ENCODE assay signal across 8 mouse cellular contexts in genomic region chr11:74637486-74637885, GRCm38 (mm10). TPM values are rescaled to one million over a fixed set of nuclear protein-coding genes. Genes with fewer than 3 reads are reported as not detected.
DNase-seq lines count a peak whose midpoint lies in the region; ATAC-seq and TF ChIP-seq lines count a peak whose summit lies in the region.

No protein-coding gene starts in this region.

- H3K4me3 ChIP-seq in heart, adult 2 months, result peak overlapping the region; percentile 83
- H3K4me3 ChIP-seq in CH12.LX (replicated peaks in 1 of 3; ENCODE audit: low read depth in 2 of 3, low read length in 2 of 3, poor library complexity in 1 of 3), result peak overlapping the region in 2 of 3 experiments; percentile 45 to 64
- peak overlapping the region; percentile 66 for H3K4me3 ChIP-seq in forebrain, embryonic 14.5 days (ENCODE audit: low read depth, low read length)
- peak overlapping the region; percentile 64 for H3K4me3 ChIP-seq in liver, embryonic 15.5 days (replicated peaks)

- TF ChIP-seq CTCF in heart, adult 2 months (IDR thresholded peaks at IDR 0.05), result no peak
- TF ChIP-seq CTCF in CH12.LX (conservative IDR thresholded peaks at IDR 0.05 in 1 of 2, IDR thresholded peaks at IDR 0.05 in 1 of 2; ENCODE audit: low read depth in 2 of 2, low read length in 2 of 2), result no peak

- peak in 1 of 2 experiments; percentile 12 for DNase-seq in heart, adult 2 months
- DNase-seq in heart, postnatal 25 days (ENCODE audit: low spot score), result no peak
- DNase-seq in CH12.LX (ENCODE audit: extremely low read depth) (no peak), MN1 (ENCODE audit: low spot score) (no peak)
- no peak for DNase-seq in forebrain, embryonic 14.5 days (ENCODE audit: low spot score)
- no peak for DNase-seq in retina, postnatal 1 day

- H3K36me3 ChIP-seq in heart, adult 2 months (ENCODE audit: control insufficient read depth, insufficient read depth, low read length), result no peaks in the 10 kb centered on the region
- no peaks in the 10 kb centered on the region for H3K36me3 ChIP-seq in CH12.LX (replicated peaks in 1 of 2; ENCODE audit: control insufficient read depth in 1 of 2, insufficient read depth in 1 of 2, low read length in 1 of 2)
- H3K36me3 ChIP-seq in forebrain, embryonic 14.5 days (ENCODE audit: control insufficient read depth, insufficient read depth, low read length), result no peaks in the 10 kb centered on the region
- H3K36me3 ChIP-seq in liver, embryonic 15.5 days (replicated peaks), result peaks cover 62% of the 10 kb centered on the region

- dilution Hi-C loops in CH12.LX (cut with MboI; ENCODE audit: extremely low pct_ligation_motif_present, extremely low pct_unique_long_range_greater_than_20kb, low sequenced_read_pairs), result no loop called here

- intact Hi-C loops in heart, adult 2 months (cut with DNase I), result no loop called here
- intact Hi-C loops in heart, postnatal 25 days (cut with DNase I), result loop anchor here (5.0 kb wide), 1 partner anchor 205 kb away; no protein-coding TSS in a partner anchor

- no peaks in the 10 kb centered on the region for H3K27me3 ChIP-seq in heart, adult 2 months (ENCODE audit: control insufficient read depth, insufficient read depth, low read length)
- H3K27me3 ChIP-seq in CH12.LX (replicated peaks), result peaks cover 70% of the 10 kb centered on the region
- H3K27me3 ChIP-seq in forebrain, embryonic 14.5 days (replicated peaks; ENCODE audit: control insufficient read depth, insufficient read depth, low read length), result no peaks in the 10 kb centered on the region
- H3K27me3 ChIP-seq in liver, embryonic 15.5 days, result peaks cover 77% of the 10 kb centered on the region

- peak overlapping the region; percentile 79 for H3K4me2 ChIP-seq in CH12.LX (ENCODE audit: insufficient read depth, low read depth, poor library complexity, severe bottlenecking)
- H3K4me2 ChIP-seq in forebrain, embryonic 14.5 days (ENCODE audit: low read length), result peak overlapping the region; percentile 93
- H3K4me2 ChIP-seq in liver, embryonic 15.5 days, result peak overlapping the region; percentile 73

- H3K27ac ChIP-seq in heart, adult 2 months, result peak overlapping the region; percentile 84
- H3K27ac ChIP-seq in CH12.LX (ENCODE audit: insufficient read depth, low read depth), result no peak overlapping the region
- H3K27ac ChIP-seq in forebrain, embryonic 14.5 days (ENCODE audit: low read depth, low read length), result peak overlapping the region; percentile 87
- H3K27ac ChIP-seq in liver, embryonic 15.5 days (replicated peaks), result no peak overlapping the region

- no peak; the same call in 1 of the 2 replicates for ATAC-seq in forebrain, embryonic 14.5 days
- no peak for ATAC-seq in liver, embryonic 15.5 days (ENCODE audit: insufficient read depth)
- ATAC-seq in monocyte, adult 5-6 weeks (replicated peaks; ENCODE audit: insufficient number of reproducible peaks, low FRiP score, low TSS enrichment, poor library complexity, severe bottlenecking), result no peak

- peaks cover 10% of the 10 kb centered on the region for H3K4me1 ChIP-seq in heart, adult 2 months (ENCODE audit: control insufficient read depth, insufficient read depth, low read length)
- H3K4me1 ChIP-seq in CH12.LX (ENCODE audit: control insufficient read depth in 1 of 2, insufficient read depth in 2 of 2), result peaks cover 10 to 28% of the 10 kb centered on the region in 2 experiments
- peaks cover 13% of the 10 kb centered on the region for H3K4me1 ChIP-seq in forebrain, embryonic 14.5 days (ENCODE audit: control insufficient read depth, insufficient read depth, low read length)
- H3K4me1 ChIP-seq in liver, embryonic 15.5 days (replicated peaks), result peaks cover 28% of the 10 kb centered on the region

- 20% methylated on average over 8 of the region's 8 CpGs for WGBS in heart, adult 2 months
- WGBS in forebrain, embryonic 14.5 days, result 19% methylated on average over 8 of the region's 8 CpGs
- 33% methylated on average over 8 of the region's 8 CpGs for WGBS in liver, embryonic 15.5 days (ENCODE audit: insufficient replicate concordance)

- no peak for TF ChIP-seq POLR2A in heart, adult 2 months (IDR thresholded peaks at IDR 0.05; ENCODE audit: insufficient read depth, low read depth, low read length)
- TF ChIP-seq POLR2A in CH12.LX (IDR thresholded peaks at IDR 0.05; ENCODE audit: low read depth, low read length), result no peak

- TF ChIP-seq RAD21 in CH12.LX (IDR thresholded peaks at IDR 0.05; ENCODE audit: low read depth, low read length), result no peak

- TF ChIP-seq EP300 in heart, adult 2 months (IDR thresholded peaks at IDR 0.05; ENCODE audit: insufficient read depth, low read depth, low read length), result no peak
- TF ChIP-seq EP300 in CH12.LX (IDR thresholded peaks at IDR 0.05; ENCODE audit: low read length), result no peak

- H3K9me3 ChIP-seq in CH12.LX (replicated peaks; ENCODE audit: low read length), result no peaks in the 10 kb centered on the region
- no peaks in the 10 kb centered on the region for H3K9me3 ChIP-seq in forebrain, embryonic 14.5 days (replicated peaks; ENCODE audit: control insufficient read depth, low read length)
- no peaks in the 10 kb centered on the region for H3K9me3 ChIP-seq in liver, embryonic 15.5 days (replicated peaks)

- H3K79me2 ChIP-seq in heart, adult 2 months (replicated peaks; ENCODE audit: control insufficient read depth, insufficient read depth, low read length), result no peaks in the 10 kb centered on the region
- no peaks in the 10 kb centered on the region for H3K79me2 ChIP-seq in CH12.LX (replicated peaks; ENCODE audit: control insufficient read depth, extremely low read depth, insufficient read depth, poor library complexity, severe bottlenecking)

- in situ Hi-C loops in CH12.LX (cut with MboI; ENCODE audit: low pct_ligation_motif_present, low pct_unique_long_range_greater_than_20kb, low sequenced_read_pairs), result loop anchor here (25.0 kb wide), 1 partner anchor 525 kb away; the partner anchor contains the start of gene Hic1

- H3K9ac ChIP-seq in heart, adult 2 months (ENCODE audit: low read depth, low read length), result peak overlapping the region; percentile 94
- H3K9ac ChIP-seq in CH12.LX (ENCODE audit: insufficient read depth, low read depth), result no peak overlapping the region
- peak overlapping the region; percentile 89 for H3K9ac ChIP-seq in forebrain, embryonic 14.5 days (ENCODE audit: low read length)
- H3K9ac ChIP-seq in liver, embryonic 15.5 days, result peak overlapping the region; percentile 43; the same call in 1 of the 2 replicates

TF ChIP-seq in CH12.LX, 34 proteins besides CTCF, POLR2A, EP300 and RAD21:
- no peak for TF ChIP-seq ELF1 (IDR thresholded peaks at IDR 0.05; ENCODE audit: low read depth, low read length)
- no peak for TF ChIP-seq MAFK (IDR thresholded peaks at IDR 0.05; ENCODE audit: insufficient replicate concordance, low read length)
- no peak for TF ChIP-seq JUN (IDR thresholded peaks at IDR 0.05; ENCODE audit: insufficient read depth, low read depth, low read length)
- TF ChIP-seq PAX5 (IDR thresholded peaks at IDR 0.05; ENCODE audit: low read length), result no peak
- TF ChIP-seq HCFC1 (IDR thresholded peaks at IDR 0.05; ENCODE audit: low read depth, low read length), result no peak
- no peak for TF ChIP-seq MAX (IDR thresholded peaks at IDR 0.05; ENCODE audit: low read length)

RNA-seq across cellular contexts. Expression of gene Cluh, which starts 11.8 kb away (rescaled TPM):
- total RNA-seq in heart, adult 2 months (2021), result 100 to 1,000 TPM; 200 to 222 TPM
- 133 and 177 TPM in 2 replicates for polyA plus RNA-seq in heart, adult 2 months (2012; rRNA removed)
- 100 to 1,000 TPM; 208 to 227 TPM for total RNA-seq in heart, postnatal 25 days (2021)
- 86.4 and 120 TPM in 2 replicates for total RNA-seq in CH12.LX (2012; rRNA removed)
- 63.1 and 74.9 TPM in 2 replicates for total RNA-seq in CH12.LX (2014; rRNA removed)
- polyA plus RNA-seq in CH12.LX (2012; ENCODE audit: insufficient read length, low read depth), result 143 and 151 TPM in 2 replicates
- 6.3 and 7.7 TPM in 2 replicates for polyA plus RNA-seq in forebrain, embryonic 14.5 days (2014; fragmentation: Nextera tagmentation; extraction: Ambion mirVana)
- polyA plus RNA-seq in liver, embryonic 15.5 days (2015; fragmentation: Nextera tagmentation; extraction: Ambion mirVana), result 27.9 and 34.5 TPM in 2 replicates
- total RNA-seq in monocyte, adult 5-6 weeks (2017), result 13.9 to 24.2 TPM (median 16.7 TPM) in 3 replicates

RNA-seq across cellular contexts. Expression of gene Ccdc92b, which starts 18.1 kb away (rescaled TPM):
- under 1 TPM; 0.23 to 0.32 TPM for total RNA-seq in heart, adult 2 months (2021)
- polyA plus RNA-seq in heart, adult 2 months (2012; rRNA removed), result 0.27 and 0.38 TPM in 2 replicates
- under 1 TPM; 0.47 to 0.59 TPM for total RNA-seq in heart, postnatal 25 days (2021)
- total RNA-seq in CH12.LX (2012; rRNA removed) (not detected in 2 replicates), CH12.LX (2014; rRNA removed) (not detected in 2 replicates)
- not detected in 2 replicates for polyA plus RNA-seq in CH12.LX (2012; ENCODE audit: insufficient read length, low read depth)
- polyA plus RNA-seq in forebrain, embryonic 14.5 days (2014; fragmentation: Nextera tagmentation; extraction: Ambion mirVana), result 2.3 and 3.2 TPM in 2 replicates
- polyA plus RNA-seq in liver, embryonic 15.5 days (2015; fragmentation: Nextera tagmentation; extraction: Ambion mirVana), result 13.7 and 17.7 TPM in 2 replicates
- total RNA-seq in monocyte, adult 5-6 weeks (2017), result not detected in 3 replicates

RNA-seq across cellular contexts. Expression of gene Rap1gap2, which starts 26.8 kb away (rescaled TPM):
- 10 to 100 TPM; 82.7 to 88.9 TPM for total RNA-seq in heart, adult 2 months (2021)
- polyA plus RNA-seq in heart, adult 2 months (2012; rRNA removed), result 43.9 and 78.5 TPM in 2 replicates
- total RNA-seq in heart, postnatal 25 days (2021), result 10 to 100 TPM; 85.8 to 86.8 TPM
- 74.6 and 79.8 TPM in 2 replicates for total RNA-seq in CH12.LX (2012; rRNA removed)
- 53.8 and 55.4 TPM in 2 replicates for total RNA-seq in CH12.LX (2014; rRNA removed)
- 69.8 and 76.6 TPM in 2 replicates for polyA plus RNA-seq in CH12.LX (2012; ENCODE audit: insufficient read length, low read depth)
- 5.1 and 6.0 TPM in 2 replicates for polyA plus RNA-seq in forebrain, embryonic 14.5 days (2014; fragmentation: Nextera tagmentation; extraction: Ambion mirVana)
- polyA plus RNA-seq in liver, embryonic 15.5 days (2015; fragmentation: Nextera tagmentation; extraction: Ambion mirVana), result 0.76 and 0.81 TPM in 2 replicates
- total RNA-seq in monocyte, adult 5-6 weeks (2017), result 186 to 201 TPM (median 194 TPM) in 3 replicates

Comparison
In these comparisons a context has a peak if more than half of its experiments do, and no peak if none do; other contexts are left out.
1. H3K27ac ChIP-seq: peak in heart, adult 2 months (single experiment) and forebrain, embryonic 14.5 days (single experiment); none in CH12.LX (single experiment) and liver, embryonic 15.5 days (single experiment).
2. Peak in every context shown above with its lines, with median percentiles within 50 percentile points of each other: H3K4me3 ChIP-seq and H3K4me2 ChIP-seq.